Mouse (Mus musculus) inflammation-experienced regulatory T-cells, adult 6 months (primary cell): ENCODE measurements around the gene Dgcr8. TPM values are rescaled to one million over a fixed set of nuclear protein-coding genes. Genes with fewer than 3 reads are reported as not detected.

Experiments used
- ATAC-seq: one replicate; pipeline ENCODE4 v1.8.0; 2017
- polyA plus RNA-seq, 3 experiments: library from polyadenylated mRNA; unstranded; fragments of 100-300 nt; shearing (Covaris generic); gene quantifications; one replicate each; pipeline ENCODE4 v1.2.1; 2017

The Dgcr8 gene
- polyA plus RNA-seq, 3 experiments from 2014 or later: 16.6 to 29.7 (median 19.9) TPM

GRCm38 (mm10) chr16:18249364-18249967 is 39.6 kb downstream of the Dgcr8 start:
- peak; percentile 6 for ATAC-seq

GRCm38 (mm10) chr16:18248433-18249363 is 40.3 kb downstream of the Dgcr8 start, which contains the start of the genes Trmt2a and Ranbp1:
Gene Trmt2a, plus strand, starts transcription at chr16:18248679.
Gene Ranbp1, minus strand, starts transcription at chr16:18248732.
- ATAC-seq: peak; percentile 89

GRCm38 (mm10) chr16:18247521-18248399 is 41.3 kb downstream of the Dgcr8 start:
- peak; percentile 9 for ATAC-seq

- no peak for ATAC-seq
Observed at GRCm38 (mm10) chr16:18241581-18241980, 47.5 kb downstream of the Dgcr8 start.

GRCm38 (mm10) chr16:18236676-18237501 is 52.2 kb downstream of the Dgcr8 start:
- no peak for ATAC-seq

GRCm38 (mm10) chr16:18235389-18236065 is 53.5 kb downstream of the Dgcr8 start:
- peak; percentile 26 for ATAC-seq

DNA sequence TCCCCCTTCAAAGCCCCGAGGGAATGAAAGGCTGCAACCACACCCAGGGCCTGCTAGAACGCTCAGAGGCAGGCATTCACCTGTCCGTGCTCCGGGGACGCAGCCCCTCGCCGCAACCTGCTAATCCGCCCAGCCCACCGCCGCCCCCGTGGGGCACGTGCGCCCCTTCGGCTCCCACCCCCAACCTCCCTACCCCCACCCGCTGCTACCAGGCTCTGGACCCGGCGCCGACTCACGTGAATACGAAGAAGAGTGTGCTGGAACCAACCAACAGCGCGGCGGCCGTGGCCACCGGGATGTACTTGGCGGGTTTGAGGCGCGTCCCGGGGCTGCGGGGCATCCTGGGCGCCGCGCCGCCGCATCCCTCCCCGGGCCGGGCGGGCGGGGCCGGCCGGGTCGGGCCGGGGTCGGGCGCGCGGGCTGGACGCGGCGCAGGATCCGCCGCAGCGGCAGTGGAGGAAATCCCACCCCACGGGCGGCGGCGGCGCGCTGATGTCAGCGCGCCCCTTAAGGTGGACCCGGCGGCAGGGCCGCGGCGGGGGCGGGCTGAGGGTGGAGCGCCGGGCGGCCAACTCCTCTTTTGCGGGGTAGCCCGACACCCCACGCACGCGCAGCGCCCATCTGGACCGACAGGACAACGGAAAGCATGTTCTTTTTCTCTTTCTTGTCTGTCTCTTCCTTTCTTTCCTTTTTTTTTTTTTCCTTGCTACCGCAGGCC is 54.2 kb downstream of the Dgcr8 start, which contains the start of gene Zdhhc8:
Gene Zdhhc8, minus strand, starts transcription at position 466 of the 718 bp plus-strand sequence.
- ATAC-seq: peak; percentile 72

DNA sequence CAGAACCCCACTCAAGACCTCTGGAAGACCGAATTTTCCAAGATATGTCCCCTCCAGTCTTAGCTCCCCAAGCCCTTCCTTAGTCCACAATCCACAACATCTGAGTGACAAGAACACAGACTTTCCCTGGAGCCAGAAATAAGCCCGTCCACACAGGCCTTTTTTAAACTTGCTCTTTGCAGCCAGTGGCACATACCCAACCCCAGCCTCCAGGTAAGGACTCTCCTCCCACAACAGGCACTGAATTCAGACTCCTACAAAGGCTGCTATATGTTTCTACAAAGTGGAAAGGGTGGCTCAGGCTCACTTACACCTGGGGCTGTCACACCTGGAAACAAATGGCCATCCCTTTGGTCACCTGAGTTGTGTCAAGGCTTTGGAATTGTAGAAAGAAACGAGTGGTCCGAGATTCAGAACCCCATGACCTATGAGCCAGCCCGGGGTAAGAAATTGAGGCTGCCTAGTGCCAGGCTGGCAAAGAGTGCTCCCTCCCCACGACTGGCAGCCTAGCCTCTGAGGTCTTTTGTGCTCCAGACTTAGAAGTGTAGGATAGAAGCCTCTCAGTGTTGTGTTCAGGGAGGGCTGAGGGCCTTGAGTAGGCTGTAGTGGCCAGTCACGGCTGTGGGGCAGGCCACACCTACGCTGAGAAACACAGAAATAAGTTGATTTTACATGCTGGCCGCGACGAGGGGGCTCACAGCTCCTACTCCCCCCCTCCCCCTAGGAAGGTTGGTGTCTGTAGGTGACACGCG is 55.0 kb downstream of the Dgcr8 start:
- ATAC-seq: no peak

DNA sequence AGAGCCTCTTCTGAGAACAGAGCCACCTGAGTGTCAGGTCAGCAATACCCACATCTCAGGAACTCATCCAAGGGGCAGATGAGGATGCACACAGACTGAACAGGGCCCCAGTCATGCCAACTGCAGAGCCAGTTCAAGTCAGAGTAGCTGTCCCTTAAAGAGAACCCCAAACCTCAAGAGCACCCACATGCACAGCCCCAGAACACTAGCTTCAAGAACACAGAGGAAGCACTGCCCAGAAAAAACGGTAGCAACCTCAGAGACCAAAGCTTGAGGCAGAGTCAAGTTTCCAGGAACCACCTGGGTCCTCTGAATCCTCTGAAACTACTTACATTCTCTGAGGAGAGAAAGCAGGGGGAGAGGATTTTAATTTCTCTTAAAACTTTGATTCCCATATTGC is 55.6 kb downstream of the Dgcr8 start:
- no peak for ATAC-seq

GRCm38 (mm10) chr16:18231451-18231850 is 57.6 kb downstream of the Dgcr8 start:
- no peak for ATAC-seq

DNA sequence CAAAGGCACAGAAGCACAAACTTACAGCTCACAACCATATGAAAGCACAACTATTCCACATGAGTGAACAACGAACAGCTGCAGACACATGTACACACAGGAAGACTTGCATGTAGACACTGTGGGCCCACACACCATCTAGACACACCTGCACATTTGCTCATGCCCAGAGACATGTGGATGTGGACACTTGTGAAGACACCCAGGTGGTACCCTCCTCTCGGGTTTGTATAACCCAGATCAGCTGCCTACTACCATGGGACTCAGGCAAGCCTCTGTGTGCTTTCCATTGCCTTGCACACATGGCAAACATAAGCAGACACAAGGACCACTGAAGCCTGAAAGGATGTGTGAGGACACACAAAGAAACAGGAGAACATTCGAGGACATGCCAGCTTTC is 58.0 kb downstream of the Dgcr8 start:
- ATAC-seq: no peak

GRCm38 (mm10) chr16:18230617-18231016 is 58.4 kb downstream of the Dgcr8 start:
- no peak for ATAC-seq

- ATAC-seq: no peak
Observed at GRCm38 (mm10) chr16:18229622-18230021, 59.4 kb downstream of the Dgcr8 start.

DNA sequence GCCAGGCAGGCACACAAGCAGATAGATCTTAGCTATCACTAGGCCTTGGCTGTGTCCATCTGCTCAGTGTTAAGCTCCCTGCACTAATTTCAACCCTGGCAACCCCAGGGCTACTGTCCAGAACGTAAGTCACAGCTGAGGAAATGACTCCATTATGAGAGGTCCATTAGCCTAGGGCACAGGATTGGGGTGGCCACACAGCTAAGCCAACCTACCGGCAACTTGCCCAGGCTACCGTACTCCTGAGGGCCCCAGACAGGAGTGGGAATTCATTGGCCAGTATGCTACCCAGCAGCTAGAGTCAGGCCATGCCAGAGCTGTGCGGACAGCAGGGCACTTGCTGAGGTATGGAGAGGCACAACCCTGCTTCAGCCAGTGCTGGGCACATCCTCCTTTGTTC is 60.2 kb downstream of the Dgcr8 start:
- ATAC-seq: no peak

DNA sequence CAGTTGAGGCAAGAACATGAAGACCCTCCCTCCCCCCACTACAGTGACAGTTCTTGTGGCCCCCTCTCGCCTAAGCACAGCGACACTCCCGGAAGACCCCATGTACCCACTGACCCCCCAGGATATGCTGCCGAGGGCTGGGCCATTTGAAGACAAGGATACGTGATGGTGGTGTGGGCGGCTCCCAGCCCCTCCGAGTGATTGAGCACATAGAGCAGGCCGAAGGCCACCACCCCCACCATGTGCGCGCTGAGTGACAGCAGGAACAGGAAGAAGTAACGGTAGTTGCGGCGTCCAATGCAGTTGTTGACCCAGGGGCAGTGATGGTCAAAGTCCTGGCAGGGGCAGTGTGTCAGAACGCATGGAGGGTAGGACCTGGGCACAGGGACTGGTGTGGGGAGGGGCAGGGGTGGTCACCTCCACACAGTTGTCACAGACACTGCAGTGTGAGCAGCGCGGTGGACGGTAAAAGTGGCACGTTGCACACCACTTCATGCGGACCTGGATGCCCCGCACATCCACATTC is 61.1 kb downstream of the Dgcr8 start:
- no peak for ATAC-seq

DNA sequence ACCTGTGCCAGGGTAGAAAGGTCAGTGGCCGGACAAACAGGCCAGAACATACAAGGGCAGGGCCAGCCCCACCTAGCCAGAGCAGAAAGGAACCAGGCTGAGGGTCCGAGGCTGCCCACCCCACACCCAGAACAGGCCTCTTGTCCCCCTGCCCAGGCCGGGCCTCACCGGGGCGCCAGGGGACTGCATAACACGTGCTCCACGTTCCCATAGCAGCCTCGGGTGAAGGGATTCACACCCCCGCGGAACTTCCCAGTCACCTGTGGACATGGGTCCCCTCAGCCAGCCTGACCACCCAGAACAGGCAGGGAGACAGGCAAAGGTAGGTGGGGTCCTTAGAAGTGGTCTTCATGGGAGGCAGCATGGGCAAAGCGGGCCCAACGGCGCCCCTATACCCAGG is 61.9 kb downstream of the Dgcr8 start:
- no peak for ATAC-seq

DNA sequence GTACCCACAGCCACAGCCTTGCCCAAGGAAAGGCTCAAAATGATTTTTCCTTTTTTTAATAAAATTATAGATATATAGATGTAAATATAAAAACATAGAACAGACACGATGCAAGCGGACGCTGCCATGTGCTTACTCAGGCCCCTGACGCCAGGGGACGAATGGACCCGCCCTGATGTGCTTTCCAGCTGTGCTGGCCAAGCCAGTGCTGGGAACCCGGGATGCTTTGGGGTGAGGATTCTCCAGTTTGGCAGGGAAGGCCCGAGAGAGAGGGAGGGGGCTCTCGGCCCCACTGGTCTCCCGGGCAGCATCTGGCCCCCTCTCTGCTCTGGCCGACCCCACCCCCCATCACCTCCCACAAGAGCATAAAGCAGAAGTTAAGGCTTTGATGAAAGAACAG is 66.9 kb downstream of the Dgcr8 start:
- ATAC-seq: no peak

DNA sequence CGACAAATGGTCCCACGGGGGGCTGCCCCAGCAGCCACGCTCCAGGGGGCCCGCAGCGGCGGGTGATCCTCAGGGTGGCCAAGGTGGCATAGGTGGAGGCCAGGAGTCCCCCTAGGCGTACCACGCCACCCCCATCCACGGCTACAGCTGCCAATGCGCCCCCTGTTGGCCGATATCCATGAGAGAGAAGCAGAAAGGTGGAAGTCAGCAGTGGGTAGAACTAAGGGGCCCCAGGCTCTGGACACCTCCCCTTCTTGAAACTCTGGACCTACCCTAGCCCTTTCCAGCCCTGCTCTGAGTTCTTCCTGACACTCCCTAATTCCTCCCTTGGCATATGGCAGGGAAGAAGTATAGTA is 67.5 kb downstream of the Dgcr8 start:
- no peak for ATAC-seq

DNA sequence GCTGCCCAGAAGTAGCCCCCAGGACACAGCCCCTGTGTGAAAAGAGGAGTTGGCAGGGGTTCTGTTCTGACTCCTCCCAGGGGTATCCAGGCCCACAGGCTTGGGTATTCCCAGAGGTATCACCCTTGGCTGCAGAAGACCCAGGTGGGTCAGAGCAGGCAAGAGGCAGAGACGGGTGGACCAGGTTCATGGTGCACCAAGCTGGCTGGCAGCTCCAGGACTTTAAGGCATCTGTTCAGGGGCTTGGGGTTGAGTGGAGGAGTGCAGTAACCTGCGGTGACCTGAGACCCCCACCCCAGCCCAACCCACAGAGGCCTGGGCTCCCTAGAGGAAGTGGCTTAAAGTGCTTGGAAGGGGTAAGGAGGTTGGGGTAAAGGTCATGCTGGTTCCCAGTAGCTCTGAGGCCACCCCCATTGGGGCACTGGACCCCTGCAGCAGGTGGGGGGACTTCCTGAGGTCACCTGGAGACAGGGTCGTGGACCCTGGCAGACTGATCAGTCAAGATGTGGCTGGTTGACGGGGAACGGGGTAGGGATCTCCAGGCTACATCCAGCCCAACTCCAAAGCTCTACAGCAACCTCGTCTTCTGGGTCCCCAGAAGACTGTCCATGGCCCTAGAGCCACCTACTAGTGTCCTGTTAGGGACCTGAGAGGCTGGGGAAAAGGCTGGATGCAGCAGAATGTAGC is 68.0 kb downstream of the Dgcr8 start:
- no peak for ATAC-seq
